Mouse (Mus musculus): ENCODE measurements around the gene Dhdh. TPM values are rescaled to one million over a fixed set of nuclear protein-coding genes. Genes with fewer than 3 reads are reported as not detected.

Dhdh gene
- total RNA-seq, 4 experiments from 2014 or later: 10.2 to 12.8 (median 11.5) TPM

- no peak for DNase-seq (ENCODE audit: low spot score)
These were observed 33.6 kb downstream of the Dhdh start for GRCm38 (mm10) chr7:45454971-45455370.

GRCm38 (mm10) chr7:45451344-45451982 is 37.1 kb downstream of the Dhdh start:
- DNase-seq (ENCODE audit: low spot score): peak; percentile 80

GRCm38 (mm10) chr7:45449974-45450373 is 38.6 kb downstream of the Dhdh start:
- no peak for DNase-seq (ENCODE audit: low spot score)

GRCm38 (mm10) chr7:45447325-45447990 is 41.1 kb downstream of the Dhdh start:
- no peak for DNase-seq (ENCODE audit: low spot score)

- DNase-seq (ENCODE audit: low spot score): no peak
These were observed 42.0 kb downstream of the Dhdh start for GRCm38 (mm10) chr7:45446589-45446988.

- DNase-seq (ENCODE audit: low spot score): no peak
These were observed 44.8 kb downstream of the Dhdh start for GRCm38 (mm10) chr7:45443526-45444420.

- no peak for DNase-seq (ENCODE audit: low spot score)
These were observed 50.9 kb downstream of the Dhdh start, which contains the start of gene Ruvbl2 for GRCm38 (mm10) chr7:45437521-45438276. TSS of gene Ruvbl2 (minus strand) at chr7:45438096.

- DNase-seq (ENCODE audit: low spot score): no peak
These were observed 51.6 kb downstream of the Dhdh start for GRCm38 (mm10) chr7:45437046-45437445.

- no peak for DNase-seq (ENCODE audit: low spot score)
These were observed 52.2 kb downstream of the Dhdh start for GRCm38 (mm10) chr7:45436444-45436843.

GRCm38 (mm10) chr7:45435038-45435437 is 53.6 kb downstream of the Dhdh start:
- DNase-seq (ENCODE audit: low spot score): no peak

- DNase-seq (ENCODE audit: low spot score): peak; percentile 100
These were observed 54.2 kb downstream of the Dhdh start, which contains the start of gene Gys1 for GRCm38 (mm10) chr7:45434203-45435015. TSS of gene Gys1 (plus strand) at chr7:45434844.

- no peak for DNase-seq (ENCODE audit: low spot score)
These were observed 54.8 kb downstream of the Dhdh start for GRCm38 (mm10) chr7:45433835-45434202.

GRCm38 (mm10) chr7:45426556-45426955 is 62.0 kb downstream of the Dhdh start:
- no peak for DNase-seq (ENCODE audit: low spot score)

- DNase-seq (ENCODE audit: low spot score): no peak
These were observed 67.4 kb downstream of the Dhdh start for GRCm38 (mm10) chr7:45421194-45421593.

Small RNAs within 50 kb of the gene (microRNA-seq; reads per million reads assigned to microRNA genes)
- not detected for gene Gm22133

Other genes starting within 250 kb of the Dhdh start
- gene Cd37, start 249.7 kb downstream of the Dhdh start, total RNA-seq (2022): 1 to 10 TPM; 2.1 to 5.8 (median 3.0) TPM
- gene Slc6a16, start 247.7 kb downstream of the Dhdh start, total RNA-seq (2022): not detected
- gene Slc6a21, start 211.3 kb downstream of the Dhdh start, total RNA-seq (2022): not detected
- 10 to 100 TPM; 23.8 to 36.3 (median 25.4) TPM for gene Trpm4, start 155.0 kb downstream of the Dhdh start, total RNA-seq (2022)
- 1,000 to 10,000 TPM; 1,032 to 1,216 (median 1,081) TPM for gene Hrc, start 153.5 kb downstream of the Dhdh start, total RNA-seq (2022)
- under 1 TPM; 0.11 to 0.33 (median 0.20) TPM for gene Ppfia3, start 121.8 kb downstream of the Dhdh start, total RNA-seq (2022)
- 1 to 10 TPM; 1.0 to 1.5 (median 1.3) TPM for gene Lin7b, start 118.2 kb downstream of the Dhdh start, total RNA-seq (2022)
- gene Snrnp70, start 93.1 kb downstream of the Dhdh start, total RNA-seq (2022): 100 to 1,000 TPM in 1 of 4 experiments, 10 to 100 TPM in 3; 68.3 to 107 (median 86.7) TPM
- gene Kcna7, start 83.2 kb downstream of the Dhdh start, total RNA-seq (2022): 1 to 10 TPM; 5.5 to 8.0 (median 6.9) TPM
- gene Ntf5, start 75.1 kb downstream of the Dhdh start, total RNA-seq (2022): under 1 TPM; 0.30 to 0.50 (median 0.36) TPM
- gene Lhb, start 68.0 kb downstream of the Dhdh start, total RNA-seq (2022): not detected
- 100 to 1,000 TPM; 106 to 122 (median 112) TPM for gene Gys1, start 54.0 kb downstream of the Dhdh start, total RNA-seq (2022)
- gene Ruvbl2, start 50.7 kb downstream of the Dhdh start, total RNA-seq (2022): 10 to 100 TPM; 23.1 to 31.5 (median 26.8) TPM
- gene Ftl1, start 28.9 kb downstream of the Dhdh start, total RNA-seq (2022): 100 to 1,000 TPM; 164 to 329 (median 254) TPM
- 10 to 100 TPM; 24.3 to 26.9 (median 26.2) TPM for gene Bax, start 21.9 kb downstream of the Dhdh start, total RNA-seq (2022)
- gene Tulp2, start 6.9 kb downstream of the Dhdh start, total RNA-seq (2022): not detected
- 1 to 10 TPM; 3.8 to 8.5 (median 7.6) TPM for gene Gm45808, start 2.0 kb downstream of the Dhdh start, total RNA-seq (2022)
- gene Nucb1, start 21.6 kb upstream of the Dhdh start, total RNA-seq (2022): 100 to 1,000 TPM; 130 to 149 (median 139) TPM
- 10 to 100 TPM; 21.9 to 31.6 (median 28.0) TPM for gene Ppp1r15a, start 37.5 kb upstream of the Dhdh start, total RNA-seq (2022)
- 1 to 10 TPM; 2.6 to 4.2 (median 3.0) TPM for gene Plekha4, start 37.5 kb upstream of the Dhdh start, total RNA-seq (2022)
- gene Hsd17b14, start 66.1 kb upstream of the Dhdh start, total RNA-seq (2022): 1 to 10 TPM in 3 of 4 experiments, under 1 TPM in 1; 0.40 to 2.0 (median 1.1) TPM
- gene Bcat2, start 81.3 kb upstream of the Dhdh start, total RNA-seq (2022): 100 to 1,000 TPM; 295 to 316 (median 308) TPM
- gene Fgf21, start 126.7 kb upstream of the Dhdh start, total RNA-seq (2022): not detected
- not detected for gene Fut1, start 128.5 kb upstream of the Dhdh start, total RNA-seq (2022)
- gene Izumo1, start 133.0 kb upstream of the Dhdh start, total RNA-seq (2022): under 1 TPM; 0.20 to 0.53 (median 0.35) TPM
- gene Rasip1, start 138.7 kb upstream of the Dhdh start, total RNA-seq (2022): 10 to 100 TPM; 17.8 to 27.2 (median 26.2) TPM
- gene Mamstr, start 151.2 kb upstream of the Dhdh start, total RNA-seq (2022): 1 to 10 TPM; 2.0 to 5.9 (median 5.1) TPM
- gene Fut2, start 177.6 kb upstream of the Dhdh start, total RNA-seq (2022): 1 to 10 TPM in 1 of 4 experiments, under 1 TPM in 3; 0.19 to 1.5 (median 0.58) TPM
- under 1 TPM in 2 of 4 experiments, not detected in 2; 0.22 to 0.25 TPM for gene Ntn5, start 195.2 kb upstream of the Dhdh start, total RNA-seq (2022)
- under 1 TPM in 3 of 4 experiments, not detected in 1; 0.16 to 0.25 (median 0.23) TPM for gene Sec1, start 205.6 kb upstream of the Dhdh start, total RNA-seq (2022)
- 1 to 10 TPM; 5.5 to 8.7 (median 8.1) TPM for gene Car11, start 211.0 kb upstream of the Dhdh start, total RNA-seq (2022)
- gene Dbp, start 216.3 kb upstream of the Dhdh start, total RNA-seq (2022): 100 to 1,000 TPM in 3 of 4 experiments, 10 to 100 TPM in 1; 72.2 to 183 (median 152) TPM
- 100 to 1,000 TPM; 552 to 697 (median 598) TPM for gene Rpl18, start 226.7 kb upstream of the Dhdh start, total RNA-seq (2022)
- 10 to 100 TPM; 15.3 to 19.3 (median 18.4) TPM for gene Sphk2, start 229.2 kb upstream of the Dhdh start, total RNA-seq (2022)
- gene Fam83e, start 232.4 kb upstream of the Dhdh start, total RNA-seq (2022): under 1 TPM; 0.19 to 0.55 (median 0.44) TPM
- gene Spaca4, start 237.0 kb upstream of the Dhdh start, total RNA-seq (2022): not detected